Mouse (Mus musculus) embryo, embryonic 9.5 days (tissue): ENCODE measurements around the gene Adora3.
"Not testable (repeated sequence)": the region's sequence is repeated elsewhere in the genome, so short reads cannot be mapped to it uniquely, and the experiment has no call there.

Experiments used
- DNase-seq: peaks from one replicate; pipeline ENCODE4 v3.0.0-alpha.2; 2017; ENCODE audit errors: extremely low spot score

Adora3 gene

GRCm38 (mm10) chr3:105904213-105904612, 33.6 kb downstream of the Adora3 start:
- DNase-seq = no peak

GRCm38 (mm10) chr3:105904721-105905120, 34.1 kb downstream of the Adora3 start:
- no peak for DNase-seq

- no peak for DNase-seq
Measured at GRCm38 (mm10) chr3:105907956-105908655, 37.4 kb downstream of the Adora3 start.

DNA sequence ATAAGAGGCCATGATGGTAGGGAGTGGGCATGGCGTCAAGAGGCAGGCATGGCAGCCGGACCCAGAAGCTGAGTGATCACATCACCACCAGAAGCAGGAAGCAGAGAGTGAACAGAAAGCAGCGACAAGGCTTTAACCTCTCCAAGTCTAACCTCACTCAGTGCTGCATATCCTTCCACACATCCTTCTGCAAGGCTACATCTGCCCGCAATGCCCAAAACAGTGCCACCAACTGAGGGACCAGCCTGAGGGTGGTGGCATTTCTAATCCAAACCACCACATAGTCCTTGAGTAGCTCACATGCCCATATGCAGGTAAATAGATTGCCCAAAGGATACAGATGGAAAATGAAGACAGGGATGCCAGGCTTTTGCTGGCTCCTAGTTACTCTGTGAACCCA, 38.3 kb downstream of the Adora3 start:
- no peak for DNase-seq

DNA sequence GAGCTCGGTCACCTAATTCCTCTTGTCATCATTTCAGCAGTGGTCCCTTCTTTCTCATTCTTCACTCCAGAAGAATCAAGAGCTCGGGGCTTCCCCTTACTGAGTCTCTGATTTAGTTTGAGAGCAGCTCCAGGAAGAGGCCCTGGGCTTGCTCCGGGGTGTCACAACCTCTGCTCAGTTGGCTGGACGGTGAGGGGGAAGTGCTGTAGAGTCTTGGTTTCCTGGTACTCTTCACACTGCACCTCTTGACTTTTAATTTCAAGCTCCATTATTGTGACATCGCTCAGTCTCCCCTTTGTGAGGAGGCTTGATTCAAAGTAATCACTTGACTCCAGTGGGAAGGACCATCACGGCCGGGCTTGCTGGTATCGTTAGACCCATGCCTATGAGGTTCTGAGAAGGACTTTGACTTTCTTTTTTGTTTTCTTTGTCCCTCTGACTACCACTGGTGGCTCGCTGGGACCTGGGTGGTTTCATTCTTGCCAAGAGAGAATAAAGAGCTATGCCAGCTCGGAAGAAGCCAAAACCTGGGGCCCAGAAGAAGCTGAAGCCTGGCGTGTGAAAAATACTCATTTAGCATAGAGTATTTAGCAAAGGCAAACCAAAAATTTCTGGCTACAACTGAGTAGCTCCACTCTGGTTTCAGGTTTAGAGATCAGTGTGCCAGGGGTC, 40.0 kb downstream of the Adora3 start:
- DNase-seq = no peak

- no peak for DNase-seq
Measured at GRCm38 (mm10) chr3:105912097-105912880, 41.6 kb downstream of the Adora3 start.

- no peak for DNase-seq
Measured at GRCm38 (mm10) chr3:105913839-105914681, 43.4 kb downstream of the Adora3 start.

- DNase-seq = no peak
Measured at GRCm38 (mm10) chr3:105915281-105915680, 44.6 kb downstream of the Adora3 start.

GRCm38 (mm10) chr3:105916455-105916854, 45.8 kb downstream of the Adora3 start:
- DNase-seq = not testable (repeated sequence)

- DNase-seq = no peak
Measured at GRCm38 (mm10) chr3:105917656-105918354, 47.1 kb downstream of the Adora3 start.

- DNase-seq = no peak
Measured at GRCm38 (mm10) chr3:105918355-105918745, 47.7 kb downstream of the Adora3 start.

- not testable (repeated sequence) for DNase-seq
Measured at GRCm38 (mm10) chr3:105920743-105921142, 50.1 kb downstream of the Adora3 start.

DNA sequence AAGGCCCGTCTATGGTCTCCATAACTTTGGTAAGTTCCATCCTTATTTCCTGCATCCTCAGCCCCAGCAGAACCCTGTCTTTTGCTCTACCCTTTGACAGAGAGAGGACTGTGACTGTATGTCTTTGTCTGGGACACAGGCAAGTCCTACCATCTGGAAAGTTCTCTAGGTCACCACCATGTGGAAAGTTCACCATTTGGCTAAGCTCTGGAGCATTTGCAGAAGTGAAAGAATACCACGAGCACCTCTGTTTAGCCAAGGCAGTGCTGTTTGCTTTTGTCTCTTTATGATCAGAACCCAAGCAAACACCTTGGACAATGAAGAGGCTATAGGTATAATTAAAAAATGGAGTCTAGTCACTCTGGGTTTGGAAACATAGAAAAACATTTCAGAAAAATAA, 51.3 kb downstream of the Adora3 start:
- no peak for DNase-seq

- no peak for DNase-seq
Measured at GRCm38 (mm10) chr3:105924616-105925015, 54.0 kb downstream of the Adora3 start.

- DNase-seq = no peak
Measured at GRCm38 (mm10) chr3:105927561-105928194, 57.0 kb downstream of the Adora3 start.

DNA sequence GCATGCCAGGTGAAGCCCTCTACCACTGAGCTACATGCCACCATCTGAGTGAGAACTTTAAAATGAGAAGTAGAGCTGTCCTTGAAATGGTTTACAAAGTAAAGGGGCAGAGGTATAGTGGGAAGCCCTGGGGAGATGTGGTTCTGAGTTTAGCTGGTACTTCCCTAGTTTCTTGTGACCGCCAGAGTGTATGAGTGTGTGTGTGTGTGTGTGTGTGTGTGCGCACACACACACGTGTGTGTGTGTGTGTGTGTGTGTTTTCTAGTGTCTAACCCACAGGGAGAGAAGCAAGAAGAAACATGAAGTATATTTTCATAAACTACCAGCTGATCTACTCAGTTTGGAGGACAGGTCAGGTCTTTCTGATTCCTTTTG, 57.5 kb downstream of the Adora3 start:
- DNase-seq = no peak

DNA sequence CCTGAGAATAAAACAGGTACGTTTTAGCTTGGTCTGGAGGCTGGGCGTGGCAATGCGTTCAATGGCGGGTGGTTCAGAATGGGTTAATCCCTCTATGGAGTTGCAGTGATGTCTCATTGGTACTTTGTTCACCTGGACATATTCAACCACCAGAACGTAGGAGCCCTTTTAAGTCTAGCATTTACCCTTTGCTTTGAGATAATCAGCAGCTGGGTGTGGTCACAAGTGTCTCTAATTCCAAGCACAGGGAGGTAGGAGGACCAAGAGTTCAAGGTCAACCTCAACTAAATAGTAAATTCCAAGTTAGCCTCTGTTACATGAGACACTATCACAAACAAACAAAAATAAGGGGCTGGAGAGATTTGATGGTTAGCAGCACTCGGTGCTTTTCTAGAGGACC, 58.1 kb downstream of the Adora3 start:
- DNase-seq = no peak

DNA sequence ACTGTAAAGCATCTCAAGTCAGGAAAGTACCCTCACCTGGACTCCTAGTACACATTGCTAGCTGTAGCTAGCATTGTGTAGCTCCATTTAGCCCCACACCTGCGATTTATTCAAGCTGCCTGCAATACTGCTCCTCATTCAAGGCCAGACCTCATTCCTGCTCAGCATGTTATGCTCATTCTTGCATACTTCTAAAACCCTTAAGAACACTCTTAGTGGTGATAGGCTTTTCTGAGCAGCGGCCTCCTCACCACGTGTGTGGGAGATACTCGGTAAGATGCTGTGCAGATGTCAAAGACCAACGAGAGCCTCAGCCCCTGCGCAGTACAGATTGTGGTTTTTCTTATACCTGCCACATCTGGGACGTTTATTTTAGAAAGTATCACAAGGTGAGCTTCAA, 59.2 kb downstream of the Adora3 start:
- DNase-seq = no peak

GRCm38 (mm10) chr3:105931095-105931494, 60.4 kb downstream of the Adora3 start:
- no peak for DNase-seq

DNA sequence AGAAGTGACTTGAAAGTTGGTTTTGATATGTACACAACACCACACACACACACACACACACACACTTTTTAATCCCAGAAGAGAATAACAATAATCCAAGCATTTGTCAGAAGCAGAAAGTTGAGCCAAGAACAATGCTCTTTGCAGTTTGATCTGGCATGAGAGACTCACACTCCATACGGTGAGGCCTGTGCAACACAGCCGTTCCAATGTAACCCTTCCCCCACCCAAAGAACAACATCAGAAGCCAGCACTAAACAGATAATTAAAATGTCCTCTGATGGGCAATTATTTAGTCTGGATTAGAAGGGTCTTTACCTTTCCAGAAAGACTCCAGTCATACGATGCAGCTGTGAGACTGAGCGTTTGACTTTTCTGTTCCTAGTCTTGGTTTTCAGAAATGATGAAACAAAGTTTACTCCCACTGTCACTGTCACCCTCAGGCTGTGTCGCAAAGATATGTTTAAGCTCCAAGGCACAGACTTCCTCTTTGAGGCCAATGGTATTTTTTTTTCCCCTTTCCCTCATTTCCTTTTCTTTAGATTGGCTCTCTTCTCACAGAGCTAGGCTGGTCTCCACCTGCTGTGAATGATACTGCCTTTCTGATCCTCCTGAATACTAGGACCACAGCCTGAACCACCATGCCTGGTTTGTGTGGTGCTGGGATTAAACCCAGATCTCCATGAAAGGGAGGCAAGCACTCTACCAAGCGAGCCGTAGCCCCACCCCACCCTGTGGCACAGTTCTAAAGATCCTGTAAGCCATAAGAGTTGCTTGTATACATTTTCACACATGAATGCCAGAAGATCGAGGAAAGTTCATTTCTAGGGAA, 61.8 kb downstream of the Adora3 start, which contains the start of gene I830077J02Rik:
Gene I830077J02Rik, minus strand, starts transcription at position 425 of the 832 bp plus-strand sequence.
- DNase-seq = no peak
